Mouse (Mus musculus) colon, adult 2 months (tissue): ENCODE measurements around the gene Gm28269. TPM values are rescaled to one million over a fixed set of nuclear protein-coding genes. Genes with fewer than 3 reads are reported as not detected.

Source experiments
- polyA plus RNA-seq: library from polyadenylated mRNA; depleted of rRNA; stranded (reverse); fragments of >200 nt; gene quantifications from 2 replicates; pipeline ENCODE4 v1.2.3, GENCODE M21; 2012; rRNA removed

Gm28269 gene
- not detected in 2 replicates for polyA plus RNA-seq

DNA sequence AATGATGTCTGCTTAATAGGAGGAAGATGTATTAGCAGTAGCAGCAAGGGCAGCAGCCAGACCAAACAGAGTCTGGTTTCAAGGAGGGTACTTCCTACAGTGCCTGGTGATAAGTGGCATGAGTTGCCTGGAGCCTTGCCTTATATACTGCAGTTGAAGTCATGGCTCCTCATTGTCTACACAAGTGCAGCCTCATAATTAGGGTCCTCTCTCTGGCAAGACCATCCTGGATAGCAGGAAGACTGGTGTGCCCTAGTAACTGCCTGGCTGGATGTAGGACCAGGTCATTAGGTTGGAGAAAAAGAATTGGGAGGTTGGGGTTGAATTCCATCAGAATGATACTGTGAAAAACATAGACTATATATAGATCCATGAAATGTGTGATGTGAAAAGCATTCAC, at the start of gene Gm28269:
TSS of gene Gm28269 (minus strand) at position 101 of the 400 bp plus-strand sequence.

DNA sequence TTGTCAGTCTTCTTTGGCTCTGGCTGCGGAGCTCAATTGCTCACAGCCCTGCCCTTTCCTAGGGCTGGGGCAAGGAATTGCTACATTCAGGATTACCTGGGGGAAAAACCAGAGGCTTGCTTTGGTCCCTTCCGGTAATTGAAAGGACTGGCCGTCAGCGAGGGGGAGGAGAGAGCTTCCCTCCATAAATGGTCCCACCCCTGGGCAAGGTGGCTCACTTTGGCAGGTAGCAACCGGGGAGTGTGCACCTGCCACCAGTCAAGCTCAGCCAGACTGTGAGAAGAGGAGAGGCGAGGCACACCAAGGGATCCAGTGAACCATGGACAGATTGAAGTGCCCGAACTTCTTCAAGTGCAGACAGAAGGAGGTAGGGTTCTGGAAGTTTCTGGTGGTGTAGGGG, 30.1 kb downstream of the Gm28269 start, which contains the start of gene Slc6a14:
TSS of gene Slc6a14 (plus strand) at position 68 of the 400 bp plus-strand sequence.

Other genes with a start within 250 kb of the Gm28269 start
- 14.1 and 20.2 TPM in 2 replicates for gene Slc6a14, start 30.2 kb downstream of the Gm28269 start, polyA plus RNA-seq